30 mouse cellular contexts compared by ENCODE assay signal in the genomic region with DNA sequence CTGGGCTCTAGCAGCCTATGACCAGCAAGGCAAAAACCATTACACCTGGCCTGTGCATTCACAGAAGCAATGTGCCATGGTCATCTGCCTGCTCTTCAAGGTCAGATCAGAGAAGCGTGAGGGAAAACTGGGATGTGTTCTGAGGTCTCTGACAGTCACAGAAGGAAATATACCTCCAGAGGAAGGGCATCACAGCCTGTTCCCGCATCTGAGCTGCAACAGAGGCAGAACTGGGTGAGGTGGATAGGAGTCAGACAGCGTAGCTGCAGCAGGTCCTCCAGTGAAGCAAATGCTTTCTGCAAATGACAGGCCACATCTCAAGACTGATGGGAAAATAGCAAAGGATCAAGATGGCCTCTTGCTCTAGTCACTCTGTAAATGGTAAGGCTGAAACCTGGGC. TPM values are rescaled to one million over a fixed set of nuclear protein-coding genes. Genes with fewer than 3 reads are reported as not detected.
DNase-seq lines count a peak whose midpoint lies in the region; ATAC-seq and TF ChIP-seq lines count a peak whose summit lies in the region.
"Had no signal": no experiment of that assay in that cellular context is flagged by ENCODE, and none has a peak within 500 bp of the region (broad histone marks: within the 10 kb centered on the region; RNA-seq: fewer than 3 reads in every experiment).

No protein-coding gene starts in this region.

- H3K9ac ChIP-seq in heart, postnatal 0 days (replicated peaks; ENCODE audit: low read depth, low read length), result no peak overlapping the region
- no peak overlapping the region for H3K9ac ChIP-seq in intestine, postnatal 0 days (ENCODE audit: low read depth, low read length)
- H3K9ac ChIP-seq: embryonic facial prominence, embryonic 13.5 days; forebrain, embryonic 12.5 days; forebrain, embryonic 15.5 days; heart, embryonic 12.5 days; heart, embryonic 15.5 days; hindbrain, embryonic 13.5 days; intestine, embryonic 15.5 days had no signal

- H3K36me3 ChIP-seq in heart, postnatal 0 days (replicated peaks; ENCODE audit: control insufficient read depth, insufficient read depth, low read length), result no peaks in the 10 kb centered on the region
- no peaks in the 10 kb centered on the region for H3K36me3 ChIP-seq in intestine, postnatal 0 days (ENCODE audit: control insufficient read depth, insufficient read depth)
- H3K36me3 ChIP-seq: embryonic facial prominence, embryonic 10.5 days; embryonic facial prominence, embryonic 13.5 days; forebrain, embryonic 12.5 days; forebrain, embryonic 15.5 days; heart, embryonic 12.5 days; heart, embryonic 15.5 days; hindbrain, embryonic 10.5 days; hindbrain, embryonic 13.5 days; intestine, embryonic 15.5 days had no signal

- TF ChIP-seq POLR2A in bone marrow, adult 2 months (IDR thresholded peaks at IDR 0.05; ENCODE audit: borderline replicate concordance, control insufficient read depth, low read depth, low read length), result no peak

- H3K4me1 ChIP-seq in heart, postnatal 0 days (ENCODE audit: control insufficient read depth, insufficient read depth), result no peaks in the 10 kb centered on the region
- no peaks in the 10 kb centered on the region for H3K4me1 ChIP-seq in bone marrow, adult 2 months (ENCODE audit: control insufficient read depth, insufficient read depth, low read length)
- no peaks in the 10 kb centered on the region for H3K4me1 ChIP-seq in intestine, postnatal 0 days (replicated peaks; ENCODE audit: control insufficient read depth, insufficient read depth, low read length)
- H3K4me1 ChIP-seq: embryonic facial prominence, embryonic 10.5 days; forebrain, embryonic 12.5 days; forebrain, embryonic 15.5 days; heart, embryonic 12.5 days; heart, embryonic 15.5 days; hindbrain, embryonic 10.5 days; hindbrain, embryonic 13.5 days; intestine, embryonic 15.5 days had no signal

- no peaks in the 10 kb centered on the region for H3K9me3 ChIP-seq in heart, postnatal 0 days (replicated peaks; ENCODE audit: control insufficient read depth, low read length)
- H3K9me3 ChIP-seq in intestine, postnatal 0 days (ENCODE audit: control insufficient read depth), result no peaks in the 10 kb centered on the region
- H3K9me3 ChIP-seq: embryonic facial prominence, embryonic 10.5 days; embryonic facial prominence, embryonic 13.5 days; forebrain, embryonic 12.5 days; forebrain, embryonic 15.5 days; heart, embryonic 12.5 days; heart, embryonic 15.5 days; hindbrain, embryonic 10.5 days; hindbrain, embryonic 13.5 days; intestine, embryonic 15.5 days had no signal

- WGBS in heart, postnatal 0 days, result 74% methylated on average over 3 of the region's 3 CpGs
- WGBS in bone marrow, adult 2 months, result 78% methylated on average over 3 of the region's 3 CpGs
- 85% methylated on average over 3 of the region's 3 CpGs for WGBS in intestine, postnatal 0 days

- no peak for TF ChIP-seq EP300 in heart, postnatal 0 days (IDR thresholded peaks at IDR 0.05; ENCODE audit: low read depth)

- peak overlapping the region; percentile 55; the same call in 1 of the 2 replicates for H3K27ac ChIP-seq in heart, postnatal 0 days (ENCODE audit: low read depth)
- 0 out of 2 replicates have a peak overlapping the region, but pooled peaks have one; percentile 37 for H3K27ac ChIP-seq in bone marrow, adult 2 months (ENCODE audit: control insufficient read depth, insufficient read depth, low read depth, low read length, poor library complexity)
- no peak overlapping the region for H3K27ac ChIP-seq in intestine, postnatal 0 days (ENCODE audit: low read depth, low read length)
- H3K27ac ChIP-seq: embryonic facial prominence, embryonic 10.5 days; embryonic facial prominence, embryonic 13.5 days; forebrain, embryonic 12.5 days; forebrain, embryonic 15.5 days; heart, embryonic 15.5 days; hindbrain, embryonic 10.5 days; hindbrain, embryonic 13.5 days; intestine, embryonic 15.5 days had no signal

- no peaks in the 10 kb centered on the region for H3K27me3 ChIP-seq in heart, postnatal 0 days (ENCODE audit: control insufficient read depth, insufficient read depth, low read length)
- H3K27me3 ChIP-seq in intestine, postnatal 0 days (replicated peaks; ENCODE audit: control insufficient read depth, insufficient read depth, low read length), result no peaks in the 10 kb centered on the region
- H3K27me3 ChIP-seq: embryonic facial prominence, embryonic 13.5 days; forebrain, embryonic 12.5 days; forebrain, embryonic 15.5 days; heart, embryonic 12.5 days; heart, embryonic 15.5 days; hindbrain, embryonic 13.5 days; intestine, embryonic 15.5 days had no signal

- DNase-seq in heart, postnatal 0 days (ENCODE audit: low spot score), result no peak
- DNase-seq in heart, postnatal 4 days, result no peak
- DNase-seq in thymus, postnatal 14 days, result peak; percentile 54
- DNase-seq in thymus, postnatal 4 days, result peak; percentile 58
- DNase-seq: adrenal gland, adult 8-10 months; cerebellum, adult 11-12 months; cerebellum, adult 8-10 months; cerebellum, postnatal 36 days; embryo, embryonic 11 days; gastrocnemius, postnatal 25 days had no signal

- no peak for TF ChIP-seq CTCF in heart, postnatal 0 days (IDR thresholded peaks at IDR 0.05; ENCODE audit: low read depth)
- TF ChIP-seq CTCF in bone marrow, adult 2 months (IDR thresholded peaks at IDR 0.05; ENCODE audit: control insufficient read depth, insufficient read depth, low read length), result no peak
- TF ChIP-seq CTCF in intestine, postnatal 0 days (IDR thresholded peaks at IDR 0.05; ENCODE audit: low read depth), result no peak

- no peak for ATAC-seq in heart, postnatal 0 days (ENCODE audit: insufficient read depth, low read depth)
- no peak for ATAC-seq in intestine, postnatal 0 days
- ATAC-seq: activated CD4-positive, CD25-positive, alpha-beta regulatory T cell, adult 4 months; forebrain, embryonic 15.5 days; hindbrain, embryonic 16.5 days; intestine, embryonic 15.5 days had no signal

- H3K4me2 ChIP-seq in heart, postnatal 0 days (ENCODE audit: low read depth, low read length), result no peak overlapping the region; the same call in 1 of the 2 replicates
- H3K4me2 ChIP-seq in intestine, postnatal 0 days (replicated peaks; ENCODE audit: low read depth), result no peak overlapping the region
- H3K4me2 ChIP-seq: embryonic facial prominence, embryonic 13.5 days; forebrain, embryonic 12.5 days; forebrain, embryonic 15.5 days; heart, embryonic 12.5 days; heart, embryonic 15.5 days; hindbrain, embryonic 13.5 days; intestine, embryonic 15.5 days had no signal

- no peak overlapping the region for H3K4me3 ChIP-seq in heart, postnatal 0 days (ENCODE audit: low read depth, low read length)
- no peak overlapping the region for H3K4me3 ChIP-seq in bone marrow, adult 2 months (replicated peaks; ENCODE audit: control insufficient read depth, low read depth, low read length)
- no peak overlapping the region for H3K4me3 ChIP-seq in intestine, postnatal 0 days (ENCODE audit: low read depth, low read length)
- H3K4me3 ChIP-seq: embryonic facial prominence, embryonic 10.5 days; embryonic facial prominence, embryonic 13.5 days; erythroblast, embryonic 14.5 days; forebrain, embryonic 12.5 days; forebrain, embryonic 15.5 days; heart, embryonic 12.5 days; heart, embryonic 15.5 days; hindbrain, embryonic 10.5 days; hindbrain, embryonic 13.5 days; intestine, embryonic 15.5 days had no signal

RNA-seq across cellular contexts. Expression of a gene that starts 16.4 kb away (rescaled TPM):
- 0.08 TPM in 1 of 2 replicates, not detected in the other for total RNA-seq in heart, postnatal 0 days (2014; rRNA removed; ENCODE audit: low replicate concordance)
- polyA plus RNA-seq in heart, postnatal 0 days (2015; fragmentation: Nextera tagmentation; extraction: Ambion mirVana), result 0.12 and 0.18 TPM in 2 replicates
- total RNA-seq in heart, postnatal 4 days (2021), result under 1 TPM; 0.23 to 0.31 TPM
- polyA plus RNA-seq in bone marrow, adult 2 months (2011; ENCODE audit: insufficient read depth, insufficient read length, low replicate concordance, missing spikeins), result 1.8 and 6.1 TPM in 2 replicates
- polyA plus RNA-seq in intestine, postnatal 0 days (2015; fragmentation: Nextera tagmentation; extraction: Ambion mirVana), result 0.08 and 0.16 TPM in 2 replicates
- total RNA-seq: adrenal gland, postnatal 4 days; ES-E14; gastrocnemius, adult 8-10 months; heart, postnatal 25 days had no signal
- polyA plus RNA-seq: brain, embryonic 14.5 days; cortical plate, adult 2 months; erythroblast, embryonic 14.5 days; forebrain, embryonic 12.5 days; forebrain, embryonic 15.5 days; heart, embryonic 12.5 days; heart, embryonic 15.5 days; hindbrain, embryonic 16.5 days; intestine, embryonic 15.5 days had no signal

RNA-seq across cellular contexts. Expression of a gene that starts 16.9 kb away (rescaled TPM):
- total RNA-seq in heart, postnatal 0 days (2014; rRNA removed; ENCODE audit: low replicate concordance), result 287 and 316 TPM in 2 replicates
- 106 and 109 TPM in 2 replicates for polyA plus RNA-seq in heart, postnatal 0 days (2015; fragmentation: Nextera tagmentation; extraction: Ambion mirVana)
- 100 to 1,000 TPM; 351 to 365 TPM for total RNA-seq in heart, postnatal 4 days (2021)
- polyA plus RNA-seq in bone marrow, adult 2 months (2011; ENCODE audit: insufficient read depth, insufficient read length, low replicate concordance, missing spikeins), result 0.45 TPM in 1 of 2 replicates, not detected in the other
- polyA plus RNA-seq in intestine, postnatal 0 days (2015; fragmentation: Nextera tagmentation; extraction: Ambion mirVana), result 0.08 and 0.13 TPM in 2 replicates
- polyA plus RNA-seq: activated CD4-positive, CD25-positive, alpha-beta regulatory T cell, adult 4 months; erythroblast, embryonic 14.5 days had no signal

RNA-seq across cellular contexts. Expression of a gene that starts 34.3 kb away (rescaled TPM):
- total RNA-seq in heart, postnatal 0 days (2014; rRNA removed; ENCODE audit: low replicate concordance), result 5.4 TPM in 1 of 2 replicates, not detected in the other
- 0.04 TPM in 1 of 2 replicates, not detected in the other for polyA plus RNA-seq in heart, postnatal 0 days (2015; fragmentation: Nextera tagmentation; extraction: Ambion mirVana)
- total RNA-seq in heart, postnatal 4 days (2021), result under 1 TPM; 0.14 to 0.36 TPM
- polyA plus RNA-seq in bone marrow, adult 2 months (2011; ENCODE audit: insufficient read depth, insufficient read length, low replicate concordance, missing spikeins), result 1.7 and 2.6 TPM in 2 replicates
- polyA plus RNA-seq in intestine, postnatal 0 days (2015; fragmentation: Nextera tagmentation; extraction: Ambion mirVana), result 0.12 TPM in 1 of 2 replicates, not detected in the other
- total RNA-seq: gastrocnemius, adult 8-10 months had no signal
- polyA plus RNA-seq: brain, embryonic 14.5 days; cortical plate, adult 2 months; embryonic facial prominence, embryonic 10.5 days; embryonic facial prominence, embryonic 13.5 days; erythroblast, embryonic 14.5 days; forebrain, embryonic 12.5 days; forebrain, embryonic 15.5 days; heart, embryonic 12.5 days; heart, embryonic 15.5 days; hindbrain, embryonic 10.5 days; hindbrain, embryonic 13.5 days; hindbrain, embryonic 16.5 days; intestine, embryonic 15.5 days had no signal

Comparison
In these comparisons a context has a peak if more than half of its experiments do, and no peak if none do; other contexts are left out.
1. DNase-seq: peak in thymus, postnatal 14 days (single experiment) and thymus, postnatal 4 days (single experiment); none in heart, postnatal 0 days (single experiment) and heart, postnatal 4 days (single experiment).
2. RNA of a gene that starts 16.9 kb away (polyA plus RNA-seq): 106 to 109 TPM in heart, postnatal 0 days; 0.45 TPM in bone marrow, adult 2 months and 0.08 to 0.13 TPM in intestine, postnatal 0 days; every median in the first group is over 10 times any median in the second.